In genomic region chr3:127186239-127186638, GRCm38 (mm10) we compare ENCODE assay signal across 26 mouse cellular contexts.
A peak's percentile ranks its signal among the peaks of the same experiment; 100 is the strongest.
DNase-seq lines count a peak whose midpoint lies in the region; ATAC-seq and TF ChIP-seq lines count a peak whose summit lies in the region.
"Had no signal": no experiment of that assay in that cellular context is flagged by ENCODE, and none has a peak within 500 bp of the region (broad histone marks: within the 10 kb centered on the region; RNA-seq: fewer than 3 reads in every experiment).

No protein-coding gene starts in this region.

- H3K9ac ChIP-seq in hindbrain, postnatal 0 days (replicated peaks; ENCODE audit: low read length) = no peak overlapping the region
- no peak overlapping the region for H3K9ac ChIP-seq in hindbrain, embryonic 11.5 days (ENCODE audit: low read depth, low read length)
- no peak overlapping the region for H3K9ac ChIP-seq in lung, embryonic 14.5 days
- H3K9ac ChIP-seq in stomach, postnatal 0 days (ENCODE audit: low read length) = no peak overlapping the region
- H3K9ac ChIP-seq: embryonic facial prominence, embryonic 15.5 days; forebrain, embryonic 15.5 days; heart, embryonic 13.5 days; hindbrain, embryonic 13.5 days had no signal

- H3K9me3 ChIP-seq in hindbrain, postnatal 0 days (ENCODE audit: low read length) = no peaks in the 10 kb centered on the region
- H3K9me3 ChIP-seq in hindbrain, embryonic 11.5 days (ENCODE audit: control insufficient read depth, low read length) = no peaks in the 10 kb centered on the region
- H3K9me3 ChIP-seq in lung, embryonic 14.5 days (ENCODE audit: low read depth, low read length) = no peaks in the 10 kb centered on the region
- H3K9me3 ChIP-seq in E14TG2a.4 (ENCODE audit: low read length) = no peaks in the 10 kb centered on the region
- no peaks in the 10 kb centered on the region for H3K9me3 ChIP-seq in stomach, postnatal 0 days (ENCODE audit: control insufficient read depth, low read length)
- H3K9me3 ChIP-seq: embryonic facial prominence, embryonic 15.5 days; forebrain, embryonic 15.5 days; heart, embryonic 13.5 days; hindbrain, embryonic 13.5 days; limb, embryonic 10.5 days had no signal

- no peak for DNase-seq in hindbrain, postnatal 0 days (ENCODE audit: low spot score)
- no peak for DNase-seq in hindbrain, embryonic 11.5 days (ENCODE audit: low spot score)
- no peak for DNase-seq in lung, embryonic 14.5 days
- no peak for DNase-seq in lung, postnatal 25 days (ENCODE audit: low spot score)
- no peak for DNase-seq in stomach, postnatal 0 days (ENCODE audit: low spot score)
- DNase-seq in embryo, embryonic 9.5 days (ENCODE audit: extremely low spot score) = no peak
- DNase-seq: adrenal gland, postnatal 10 days; cerebellum, adult 8-10 months; cerebellum, postnatal 36 days; gastrocnemius, postnatal 10 days; heart, adult 11 months; heart, postnatal 14 days; kidney, postnatal 36 days; liver; lung, postnatal 36 days; midbrain, embryonic 14.5 days; thymus, postnatal 25 days had no signal

- WGBS in hindbrain, postnatal 0 days = 90% methylated on average over 3 of the region's 3 CpGs
- 95% methylated on average over 3 of the region's 3 CpGs for whole genome bisulfite sequencing in hindbrain, embryonic 11.5 days
- 91% methylated on average over 3 of the region's 3 CpGs for WGBS in lung, embryonic 14.5 days
- 94% methylated on average over 3 of the region's 3 CpGs for WGBS in stomach, postnatal 0 days

- H3K36me3 ChIP-seq in hindbrain, postnatal 0 days (ENCODE audit: insufficient read depth, low read length) = no peaks in the 10 kb centered on the region
- H3K36me3 ChIP-seq in hindbrain, embryonic 11.5 days (ENCODE audit: control insufficient read depth, insufficient read depth, low read length) = no peaks in the 10 kb centered on the region
- no peaks in the 10 kb centered on the region for H3K36me3 ChIP-seq in lung, embryonic 14.5 days (ENCODE audit: insufficient read depth)
- H3K36me3 ChIP-seq in E14TG2a.4 (ENCODE audit: insufficient read depth, low read length) = no peaks in the 10 kb centered on the region
- H3K36me3 ChIP-seq in stomach, postnatal 0 days (ENCODE audit: control insufficient read depth, insufficient read depth, low read length) = no peaks in the 10 kb centered on the region
- H3K36me3 ChIP-seq: embryonic facial prominence, embryonic 15.5 days; forebrain, embryonic 15.5 days; heart, embryonic 13.5 days; hindbrain, embryonic 13.5 days; limb, embryonic 10.5 days had no signal

- no peak for TF ChIP-seq EP300 in stomach, postnatal 0 days (optimal IDR thresholded peaks at IDR 0.05)

- TF ChIP-seq CTCF in hindbrain, postnatal 0 days (IDR thresholded peaks at IDR 0.05; ENCODE audit: low read depth) = peak; percentile 23
- peak; percentile 36; the same call in 1 of the 2 replicates for TF ChIP-seq CTCF in lung, embryonic 14.5 days (IDR thresholded peaks at IDR 0.05; ENCODE audit: low read depth)
- TF ChIP-seq CTCF in E14TG2a.4 (conservative IDR thresholded peaks at IDR 0.05; ENCODE audit: low read length) = peak; percentile 24
- peak; percentile 54 for TF ChIP-seq CTCF in stomach, postnatal 0 days (IDR thresholded peaks at IDR 0.05; ENCODE audit: low read depth)

- no peak overlapping the region for H3K4me3 ChIP-seq in hindbrain, postnatal 0 days (ENCODE audit: low read length)
- no peak overlapping the region for H3K4me3 ChIP-seq in hindbrain, embryonic 11.5 days (ENCODE audit: low read depth, low read length)
- H3K4me3 ChIP-seq in lung, embryonic 14.5 days (ENCODE audit: low read depth, low read length) = no peak overlapping the region
- no peak overlapping the region for H3K4me3 ChIP-seq in E14TG2a.4 (replicated peaks; ENCODE audit: low read length)
- no peak overlapping the region for H3K4me3 ChIP-seq in stomach, postnatal 0 days (ENCODE audit: low read depth, low read length)
- H3K4me3 ChIP-seq: embryonic facial prominence, embryonic 15.5 days; forebrain, embryonic 15.5 days; heart, embryonic 13.5 days; hindbrain, embryonic 13.5 days; limb, embryonic 10.5 days; megakaryocyte, embryonic 14.5 days; myocyte had no signal

- no peaks in the 10 kb centered on the region for H3K27me3 ChIP-seq in hindbrain, postnatal 0 days (ENCODE audit: insufficient read depth, low read length)
- no peaks in the 10 kb centered on the region for H3K27me3 ChIP-seq in hindbrain, embryonic 11.5 days (ENCODE audit: control insufficient read depth, insufficient read depth, low read length)
- H3K27me3 ChIP-seq in lung, embryonic 14.5 days (ENCODE audit: insufficient read depth, low read length) = no peaks in the 10 kb centered on the region
- H3K27me3 ChIP-seq in E14TG2a.4 (ENCODE audit: insufficient read depth, low read length) = no peaks in the 10 kb centered on the region; the same call in 1 of the 2 replicates
- H3K27me3 ChIP-seq in stomach, postnatal 0 days (ENCODE audit: control insufficient read depth, insufficient read depth, low read length) = no peaks in the 10 kb centered on the region
- H3K27me3 ChIP-seq: embryonic facial prominence, embryonic 15.5 days; forebrain, embryonic 15.5 days; heart, embryonic 13.5 days; hindbrain, embryonic 13.5 days; megakaryocyte, embryonic 14.5 days had no signal

- no peak for ATAC-seq in hindbrain, postnatal 0 days
- no peak for ATAC-seq in hindbrain, embryonic 11.5 days (ENCODE audit: low FRiP score)
- no peak for ATAC-seq in lung, embryonic 14.5 days (ENCODE audit: insufficient read depth)
- no peak for ATAC-seq in stomach, postnatal 0 days (ENCODE audit: low FRiP score, low TSS enrichment)
- ATAC-seq: activated CD4-positive, CD25-positive, alpha-beta regulatory T cell, adult 4 months; forebrain, embryonic 15.5 days had no signal

- H3K27ac ChIP-seq in hindbrain, postnatal 0 days = no peak overlapping the region
- no peak overlapping the region for H3K27ac ChIP-seq in hindbrain, embryonic 11.5 days (ENCODE audit: low read depth, low read length)
- H3K27ac ChIP-seq in lung, embryonic 14.5 days (ENCODE audit: low read depth) = no peak overlapping the region
- no peak overlapping the region for H3K27ac ChIP-seq in stomach, postnatal 0 days (replicated peaks)
- H3K27ac ChIP-seq: embryonic facial prominence, embryonic 15.5 days; forebrain, embryonic 15.5 days; heart, embryonic 13.5 days; limb, embryonic 10.5 days had no signal

- no peak overlapping the region for H3K4me2 ChIP-seq in hindbrain, postnatal 0 days (ENCODE audit: low read depth, low read length)
- H3K4me2 ChIP-seq in hindbrain, embryonic 11.5 days (replicated peaks; ENCODE audit: low read depth, low read length) = no peak overlapping the region
- no peak overlapping the region for H3K4me2 ChIP-seq in lung, embryonic 14.5 days
- H3K4me2 ChIP-seq in stomach, postnatal 0 days (replicated peaks; ENCODE audit: low read depth) = no peak overlapping the region
- H3K4me2 ChIP-seq: embryonic facial prominence, embryonic 15.5 days; forebrain, embryonic 15.5 days; heart, embryonic 13.5 days; hindbrain, embryonic 13.5 days had no signal

- no peaks in the 10 kb centered on the region for H3K4me1 ChIP-seq in hindbrain, postnatal 0 days (ENCODE audit: insufficient read depth, low read length)
- no peaks in the 10 kb centered on the region for H3K4me1 ChIP-seq in hindbrain, embryonic 11.5 days (replicated peaks; ENCODE audit: control insufficient read depth, insufficient read depth, low read length)
- no peaks in the 10 kb centered on the region for H3K4me1 ChIP-seq in lung, embryonic 14.5 days (ENCODE audit: insufficient read depth)
- no peaks in the 10 kb centered on the region for H3K4me1 ChIP-seq in E14TG2a.4 (replicated peaks; ENCODE audit: low read depth, low read length)
- no peaks in the 10 kb centered on the region for H3K4me1 ChIP-seq in stomach, postnatal 0 days (replicated peaks; ENCODE audit: control insufficient read depth, insufficient read depth)
- H3K4me1 ChIP-seq: embryonic facial prominence, embryonic 15.5 days; heart, embryonic 13.5 days; limb, embryonic 10.5 days; megakaryocyte, embryonic 14.5 days had no signal
